Mouse (Mus musculus): ENCODE data around the gene Tm9sf1. TPM values are rescaled to one million over a fixed set of nuclear protein-coding genes. Genes with fewer than 3 reads are reported as not detected.
A peak's percentile ranks its signal among the peaks of the same experiment; 100 is the strongest.

Tm9sf1 gene
- polyA plus RNA-seq, 1 experiment from 2014 or later = 62.1 TPM

DNA sequence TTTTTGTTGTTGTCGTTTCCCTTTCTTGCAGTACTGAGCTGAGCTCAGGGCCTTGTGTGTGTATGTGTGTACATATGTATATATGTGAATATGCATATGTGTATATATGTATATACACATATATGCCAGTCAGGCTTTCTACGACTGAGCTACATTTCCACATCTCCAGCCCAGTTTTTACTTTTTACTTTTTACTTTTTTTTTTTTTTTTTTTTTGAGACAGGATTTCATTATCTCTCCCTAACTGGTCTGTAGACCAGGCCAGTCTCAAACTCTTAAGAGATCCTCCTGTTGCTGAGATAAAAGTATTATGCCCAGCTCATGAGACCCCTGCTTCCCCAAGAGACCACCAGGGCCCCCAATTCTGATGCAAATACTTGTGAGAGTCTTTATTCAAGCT lies 26.8 kb downstream of the Tm9sf1 start:
- no peak for ATAC-seq
- Histone ChIP-seq H3K27me3 (replicated peaks; ENCODE audit: control insufficient read depth, insufficient read depth, low read length) (no peaks in the 10 kb centered on the region), H3K9me3 (ENCODE audit: control insufficient read depth, low read length) (no peaks in the 10 kb centered on the region), H3K27ac (ENCODE audit: low read length) (no peak overlapping the region), H3K36me3 (ENCODE audit: control insufficient read depth, insufficient read depth) (no peaks in the 10 kb centered on the region), H3K4me2 (ENCODE audit: low read length) (no peak overlapping the region), H3K4me1 (replicated peaks; ENCODE audit: control insufficient read depth, insufficient read depth, low read length) (no peaks in the 10 kb centered on the region), H3K4me3 (replicated peaks; ENCODE audit: low read length) (no peak overlapping the region), H3K9ac (replicated peaks; ENCODE audit: low read depth, low read length) (no peak overlapping the region)
- WGBS = 86% methylated on average over 2 of the region's 2 CpGs

DNA sequence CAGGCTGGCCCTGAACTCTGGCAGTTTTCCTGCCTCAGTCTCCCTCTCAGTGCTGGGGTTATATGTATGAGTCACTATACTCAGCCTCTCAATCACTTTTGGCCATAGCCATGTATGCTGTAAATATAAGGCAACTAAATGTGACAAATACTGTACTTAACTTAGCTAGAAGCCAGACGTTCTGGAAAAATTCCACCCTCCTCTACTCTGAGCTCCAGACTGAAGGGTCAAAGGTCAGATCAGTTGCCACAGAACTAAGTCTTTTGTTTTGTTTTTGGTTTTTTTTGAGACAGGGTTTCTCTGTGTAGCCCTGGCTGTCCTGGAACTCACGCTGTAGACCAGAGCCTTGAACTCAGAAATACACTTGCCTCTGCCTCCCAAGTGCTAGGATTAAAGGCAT lies 27.7 kb downstream of the Tm9sf1 start:
- H3K9ac ChIP-seq (replicated peaks; ENCODE audit: low read depth, low read length) = no peak overlapping the region
- no peak overlapping the region for H3K4me2 ChIP-seq (ENCODE audit: low read length)
- no peaks in the 10 kb centered on the region for H3K36me3 ChIP-seq (ENCODE audit: control insufficient read depth, insufficient read depth)
- H3K9me3 ChIP-seq (ENCODE audit: control insufficient read depth, low read length) = no peaks in the 10 kb centered on the region
- H3K4me1 ChIP-seq (replicated peaks; ENCODE audit: control insufficient read depth, insufficient read depth, low read length) = no peaks in the 10 kb centered on the region
- no peak overlapping the region for H3K4me3 ChIP-seq (replicated peaks; ENCODE audit: low read length)
- 57% methylated on average over 2 of the region's 2 CpGs for WGBS
- H3K27ac ChIP-seq (ENCODE audit: low read length) = no peak overlapping the region
- no peaks in the 10 kb centered on the region for H3K27me3 ChIP-seq (replicated peaks; ENCODE audit: control insufficient read depth, insufficient read depth, low read length)
- no peak for ATAC-seq

DNA sequence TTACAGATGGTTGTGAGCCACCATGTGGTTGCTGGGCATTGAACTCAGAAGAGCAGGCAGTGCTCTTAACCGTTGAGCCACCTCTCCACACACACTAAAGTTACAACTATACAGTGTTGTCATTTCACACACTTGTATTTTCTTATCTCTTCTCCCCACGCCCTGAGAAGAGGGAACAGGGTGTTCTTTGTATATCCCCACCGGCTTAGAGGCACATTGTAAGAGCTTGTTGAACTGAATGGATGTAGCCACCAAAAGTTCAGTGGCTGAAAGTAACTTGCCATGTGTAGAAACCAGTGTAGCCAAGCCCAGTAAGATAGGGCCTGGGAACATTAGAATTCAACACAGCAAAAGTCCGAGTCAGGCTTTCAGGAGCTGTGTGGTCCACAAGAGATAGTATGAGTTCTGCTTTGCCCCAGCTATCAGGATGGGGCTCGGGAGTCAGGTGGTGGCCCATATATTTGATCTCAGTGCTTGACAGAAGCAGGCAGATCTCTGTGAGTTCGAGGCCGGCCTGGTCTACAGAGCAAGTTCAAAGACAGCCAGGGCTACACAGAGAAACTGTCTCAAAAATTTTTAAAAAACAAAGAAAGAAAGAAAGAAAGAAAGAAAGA lies 28.9 kb downstream of the Tm9sf1 start:
- H3K27ac ChIP-seq (ENCODE audit: low read length) = no peak overlapping the region
- ATAC-seq = no peak
- 84% methylated on average over 7 of the region's 7 CpGs for WGBS
- H3K9me3 ChIP-seq (ENCODE audit: control insufficient read depth, low read length) = no peaks in the 10 kb centered on the region
- no peaks in the 10 kb centered on the region for H3K4me1 ChIP-seq (replicated peaks; ENCODE audit: control insufficient read depth, insufficient read depth, low read length)
- H3K9ac ChIP-seq (replicated peaks; ENCODE audit: low read depth, low read length) = no peak overlapping the region
- H3K4me3 ChIP-seq (replicated peaks; ENCODE audit: low read length) = no peak overlapping the region
- peaks cover 1% of the 10 kb centered on the region; the same call in 1 of the 2 replicates for H3K36me3 ChIP-seq (ENCODE audit: control insufficient read depth, insufficient read depth)
- H3K4me2 ChIP-seq (ENCODE audit: low read length) = no peak overlapping the region
- H3K27me3 ChIP-seq (replicated peaks; ENCODE audit: control insufficient read depth, insufficient read depth, low read length) = no peaks in the 10 kb centered on the region

DNA sequence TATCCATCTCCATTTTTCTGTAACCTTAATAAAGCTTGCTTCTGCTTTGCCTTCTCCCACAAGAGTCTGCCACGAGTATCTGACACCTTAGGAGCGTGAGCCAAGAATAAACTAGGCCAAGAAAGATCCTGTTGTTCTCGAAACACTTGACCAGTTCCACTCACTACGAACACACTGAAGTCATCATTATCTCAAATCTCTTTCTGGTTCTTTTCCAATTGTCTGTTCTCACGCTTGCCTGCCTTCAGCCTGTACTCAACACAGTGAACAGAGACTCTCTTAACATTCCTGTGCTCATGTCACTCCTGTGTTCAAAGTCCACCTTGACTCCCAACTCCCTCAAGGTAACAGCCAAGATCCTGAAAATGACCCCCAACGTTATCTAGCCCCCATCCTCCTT lies 30.3 kb downstream of the Tm9sf1 start:
- Histone ChIP-seq H3K9me3 (ENCODE audit: control insufficient read depth, low read length) (no peaks in the 10 kb centered on the region), H3K4me3 (replicated peaks; ENCODE audit: low read length) (no peak overlapping the region), H3K27ac (ENCODE audit: low read length) (no peak overlapping the region), H3K4me1 (replicated peaks; ENCODE audit: control insufficient read depth, insufficient read depth, low read length) (no peaks in the 10 kb centered on the region), H3K27me3 (replicated peaks; ENCODE audit: control insufficient read depth, insufficient read depth, low read length) (no peaks in the 10 kb centered on the region), H3K9ac (replicated peaks; ENCODE audit: low read depth, low read length) (no peak overlapping the region), H3K4me2 (ENCODE audit: low read length) (no peak overlapping the region), H3K36me3 (ENCODE audit: control insufficient read depth, insufficient read depth) (peaks cover 8% of the 10 kb centered on the region; the same call in 1 of the 2 replicates)
- WGBS = 59% methylated on average over 6 of the region's 6 CpGs
- no peak for ATAC-seq

DNA sequence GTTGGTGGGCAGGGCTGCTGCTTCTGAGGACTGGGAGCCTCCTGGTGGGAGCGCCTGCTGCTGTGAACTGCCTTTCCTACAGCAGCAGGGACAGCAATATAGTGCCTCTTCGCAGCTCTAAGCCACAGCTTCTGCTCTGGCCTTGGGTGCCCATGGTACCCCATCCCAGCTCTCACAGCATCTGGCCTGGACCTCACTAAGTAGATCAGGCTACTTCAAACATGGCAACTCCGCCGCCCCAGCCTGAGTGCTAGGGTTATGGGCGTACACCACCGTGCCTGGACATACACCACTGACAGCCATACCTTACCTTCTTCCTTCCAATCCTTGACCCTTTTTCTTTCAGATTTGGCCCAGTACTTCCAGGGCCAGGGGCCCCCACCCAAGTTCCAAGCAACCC lies 35.3 kb downstream of the Tm9sf1 start:
- H3K4me2 ChIP-seq (ENCODE audit: low read length) = no peak overlapping the region
- H3K9ac ChIP-seq (replicated peaks; ENCODE audit: low read depth, low read length) = no peak overlapping the region
- no peak overlapping the region for H3K27ac ChIP-seq (ENCODE audit: low read length)
- peaks cover 4% of the 10 kb centered on the region for H3K4me1 ChIP-seq (replicated peaks; ENCODE audit: control insufficient read depth, insufficient read depth, low read length)
- ATAC-seq = no peak
- no peak overlapping the region for H3K4me3 ChIP-seq (replicated peaks; ENCODE audit: low read length)
- WGBS = 97% methylated on average over 6 of the region's 6 CpGs
- H3K27me3 ChIP-seq (replicated peaks; ENCODE audit: control insufficient read depth, insufficient read depth, low read length) = no peaks in the 10 kb centered on the region
- no peaks in the 10 kb centered on the region for H3K9me3 ChIP-seq (ENCODE audit: control insufficient read depth, low read length)
- peaks cover 11% of the 10 kb centered on the region; the same call in 1 of the 2 replicates for H3K36me3 ChIP-seq (ENCODE audit: control insufficient read depth, insufficient read depth)

DNA sequence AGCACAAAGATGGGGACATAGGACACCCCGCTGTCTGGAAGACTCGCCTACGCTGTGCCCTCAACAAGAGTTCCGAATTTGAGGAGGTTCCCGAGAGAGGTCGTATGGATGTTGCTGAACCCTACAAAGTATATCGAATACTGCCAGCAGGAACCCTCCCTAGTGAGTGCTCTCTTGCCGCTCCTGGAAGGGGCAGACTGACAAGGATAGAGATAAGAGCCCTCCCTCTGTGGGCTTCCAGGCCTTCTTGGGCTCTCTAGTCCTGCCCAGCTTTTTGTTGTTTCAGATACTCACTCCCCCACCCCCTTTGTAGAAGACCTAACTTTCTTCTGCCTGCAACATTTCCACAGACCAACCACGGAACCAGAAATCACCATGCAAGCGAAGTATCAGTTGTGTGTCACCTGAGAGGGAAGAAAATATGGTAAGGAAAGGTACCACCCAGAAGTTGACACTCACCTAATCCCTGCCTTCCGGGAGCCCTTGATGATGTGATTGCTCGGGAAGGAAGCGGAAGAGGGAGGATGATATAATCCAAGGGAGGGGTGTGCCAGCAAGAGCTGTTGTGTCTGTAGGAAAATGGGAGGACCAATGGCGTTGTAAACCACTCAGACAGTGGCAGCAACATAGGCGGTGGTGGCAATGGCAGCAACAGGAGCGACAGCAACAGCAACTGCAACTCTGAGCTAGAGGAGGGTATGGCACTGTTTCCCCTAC lies 37.7 kb downstream of the Tm9sf1 start:
- Histone ChIP-seq H3K9ac (replicated peaks; ENCODE audit: low read depth, low read length) (no peak overlapping the region), H3K9me3 (ENCODE audit: control insufficient read depth, low read length) (no peaks in the 10 kb centered on the region), H3K4me1 (replicated peaks; ENCODE audit: control insufficient read depth, insufficient read depth, low read length) (peaks cover 4% of the 10 kb centered on the region), H3K27me3 (replicated peaks; ENCODE audit: control insufficient read depth, insufficient read depth, low read length) (no peaks in the 10 kb centered on the region), H3K4me2 (ENCODE audit: low read length) (no peak overlapping the region), H3K4me3 (replicated peaks; ENCODE audit: low read length) (no peak overlapping the region), H3K36me3 (ENCODE audit: control insufficient read depth, insufficient read depth) (peaks cover 18% of the 10 kb centered on the region), H3K27ac (ENCODE audit: low read length) (no peak overlapping the region)
- 94% methylated on average over 16 of the region's 16 CpGs for WGBS
- no peak for ATAC-seq

DNA sequence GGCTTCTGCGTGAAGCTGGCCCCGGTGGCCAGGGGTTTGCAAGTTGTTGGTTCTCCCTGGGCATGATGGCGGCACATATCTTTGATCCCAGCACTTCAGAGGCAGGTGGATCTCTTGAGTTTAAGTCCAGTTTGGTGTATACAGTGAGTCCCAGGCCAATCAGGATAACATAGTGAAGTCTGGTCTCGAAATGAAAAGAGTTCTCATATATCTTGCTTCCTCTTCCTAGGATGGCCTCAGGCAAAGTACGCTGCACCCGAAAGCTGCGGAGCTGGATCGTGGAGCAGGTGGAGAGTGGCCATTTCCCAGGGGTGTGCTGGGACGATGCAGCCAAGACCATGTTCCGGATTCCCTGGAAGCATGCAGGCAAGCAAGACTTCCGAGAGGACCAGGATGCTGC lies 38.8 kb downstream of the Tm9sf1 start:
- Histone ChIP-seq H3K4me3 (replicated peaks; ENCODE audit: low read length) (no peak overlapping the region), H3K4me2 (ENCODE audit: low read length) (no peak overlapping the region), H3K36me3 (ENCODE audit: control insufficient read depth, insufficient read depth) (peaks cover 23% of the 10 kb centered on the region), H3K27me3 (replicated peaks; ENCODE audit: control insufficient read depth, insufficient read depth, low read length) (no peaks in the 10 kb centered on the region), H3K4me1 (replicated peaks; ENCODE audit: control insufficient read depth, insufficient read depth, low read length) (peaks cover 4% of the 10 kb centered on the region), H3K9ac (replicated peaks; ENCODE audit: low read depth, low read length) (no peak overlapping the region), H3K9me3 (ENCODE audit: control insufficient read depth, low read length) (no peaks in the 10 kb centered on the region), H3K27ac (ENCODE audit: low read length) (no peak overlapping the region)
- 95% methylated on average over 11 of the region's 11 CpGs for WGBS
- no peak for ATAC-seq

DNA sequence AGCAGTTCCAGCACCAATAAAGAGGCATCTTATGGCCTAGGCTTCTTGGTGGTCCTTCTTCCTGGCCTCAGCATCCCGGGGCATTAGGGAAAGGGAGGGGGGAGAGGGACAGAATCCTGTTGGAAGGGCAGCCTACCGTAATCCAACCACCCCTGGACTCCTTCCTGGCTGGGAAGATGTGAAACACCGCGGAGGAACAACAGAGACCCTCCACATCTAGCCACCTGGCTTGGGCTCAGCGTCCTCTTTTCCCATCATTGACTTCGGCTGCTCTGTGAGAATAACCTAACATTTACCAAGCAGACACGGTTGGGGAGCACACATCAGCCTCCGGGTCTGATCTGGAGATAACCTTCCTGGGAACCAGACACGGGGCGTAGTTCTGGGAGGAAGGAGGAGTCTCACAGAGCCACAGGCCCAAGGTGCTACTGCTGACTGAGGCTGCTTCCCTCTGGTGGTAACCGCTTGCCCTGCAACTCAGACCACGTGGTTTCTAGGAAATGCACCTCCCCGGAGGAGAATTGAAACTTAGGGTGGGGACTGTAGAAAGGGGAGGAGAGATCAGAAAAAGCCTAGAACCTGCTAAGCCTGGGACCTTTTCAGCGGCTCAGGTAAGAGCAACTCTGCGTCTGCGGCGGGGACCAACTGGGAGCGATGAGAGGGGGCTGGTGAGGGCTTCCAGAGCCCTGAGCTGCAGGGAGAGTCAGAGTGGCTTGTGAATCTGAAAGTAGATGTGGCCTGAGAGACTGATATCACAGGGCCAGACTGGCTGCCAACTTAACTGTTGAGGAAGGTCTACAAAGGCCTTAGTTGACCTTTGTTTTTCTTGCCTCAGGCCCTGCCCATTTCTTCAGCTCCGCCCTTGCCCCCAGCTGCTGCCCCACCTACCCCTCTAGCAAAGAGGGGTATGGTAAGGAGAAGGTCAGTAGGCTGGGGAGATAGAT lies 39.7 kb downstream of the Tm9sf1 start:
- H3K4me1 ChIP-seq (replicated peaks; ENCODE audit: control insufficient read depth, insufficient read depth, low read length) = peaks cover 4% of the 10 kb centered on the region
- H3K9me3 ChIP-seq (ENCODE audit: control insufficient read depth, low read length) = no peaks in the 10 kb centered on the region
- 20% methylated on average over 19 of the region's 19 CpGs for WGBS
- H3K27me3 ChIP-seq (replicated peaks; ENCODE audit: control insufficient read depth, insufficient read depth, low read length) = no peaks in the 10 kb centered on the region
- H3K9ac ChIP-seq (replicated peaks; ENCODE audit: low read depth, low read length) = peak overlapping the region; percentile 27; the same call in 1 of the 2 replicates
- H3K27ac ChIP-seq (ENCODE audit: low read length) = no peak overlapping the region; the same call in 1 of the 2 replicates
- H3K4me3 ChIP-seq (replicated peaks; ENCODE audit: low read length) = peak overlapping the region; percentile 28
- peak overlapping the region; percentile 46 for H3K4me2 ChIP-seq (ENCODE audit: low read length)
- ATAC-seq = peak; percentile 90
- peaks cover 25% of the 10 kb centered on the region for H3K36me3 ChIP-seq (ENCODE audit: control insufficient read depth, insufficient read depth)

DNA sequence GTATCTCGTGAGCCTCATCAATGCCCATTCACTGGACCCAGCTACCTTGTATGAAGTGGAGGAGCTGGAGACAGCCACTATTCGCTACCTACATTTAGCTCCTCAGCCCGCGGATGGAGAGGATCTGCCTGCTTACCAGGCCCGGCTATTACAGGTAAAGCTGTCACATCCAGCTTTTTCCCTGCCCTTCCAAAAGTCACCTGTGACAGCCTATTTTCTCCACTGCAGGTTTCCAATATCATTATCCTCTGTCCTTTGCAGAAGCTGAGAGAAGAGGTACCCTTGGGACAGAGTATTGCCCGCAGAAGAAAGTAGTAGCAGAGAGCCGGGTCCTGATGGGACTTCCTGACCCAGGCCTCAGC lies 40.4 kb downstream of the Tm9sf1 start, which contains the start of gene Irf9:
Gene Irf9, plus strand, starts transcription at position 301 of the 362 bp plus-strand sequence.
- ATAC-seq = no peak
- no peak within 1 kb of the TSS; the same call in 1 of the 2 replicates for H3K27ac ChIP-seq (ENCODE audit: low read length)
- H3K9ac ChIP-seq (replicated peaks; ENCODE audit: low read depth, low read length) = peak within 1 kb of the TSS; percentile 27; the same call in 1 of the 2 replicates
- H3K9me3 ChIP-seq (ENCODE audit: control insufficient read depth, low read length) = no peaks in the 10 kb centered on the region
- peak within 1 kb of the TSS; percentile 28 for H3K4me3 ChIP-seq (replicated peaks; ENCODE audit: low read length)
- peak within 1 kb of the TSS; percentile 46 for H3K4me2 ChIP-seq (ENCODE audit: low read length)
- WGBS = 91% methylated on average over 7 of the region's 7 CpGs
- no peaks in the 10 kb centered on the region for H3K27me3 ChIP-seq (replicated peaks; ENCODE audit: control insufficient read depth, insufficient read depth, low read length)
- H3K36me3 ChIP-seq (ENCODE audit: control insufficient read depth, insufficient read depth) = peaks cover 23% of the 10 kb centered on the region
- peaks cover 4% of the 10 kb centered on the region for H3K4me1 ChIP-seq (replicated peaks; ENCODE audit: control insufficient read depth, insufficient read depth, low read length)

Data from forebrain, embryonic 16.5 days (tissue).